Mouse (Mus musculus): Measurements from ENCODE around the gene Ly86. TPM values are rescaled to one million over a fixed set of nuclear protein-coding genes. Genes with fewer than 3 reads are reported as not detected.

Gene Ly86
- polyA plus RNA-seq, 1 experiment from 2014 or later = 11.9 TPM

DNA sequence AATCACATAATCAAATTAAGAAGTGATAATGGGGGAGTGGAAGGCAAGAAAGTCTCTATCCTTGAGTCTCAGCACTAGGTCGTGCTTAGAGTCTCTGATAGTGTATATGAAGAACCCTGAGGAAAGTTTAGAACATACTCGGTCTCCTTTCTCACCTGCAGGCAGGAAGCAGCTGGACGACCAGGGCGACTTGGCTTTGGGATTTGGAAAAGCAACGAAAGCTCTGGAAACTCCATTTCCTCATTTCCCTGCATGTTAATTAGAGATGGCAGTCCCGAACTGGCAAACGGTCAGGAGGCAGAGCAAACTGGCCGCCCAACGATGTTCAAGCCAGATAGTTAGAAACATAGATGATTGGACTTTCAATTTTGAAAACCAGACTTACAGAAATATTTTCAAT, 89.8 kb downstream of the Ly86 start:
- 14% methylated on average over 9 of the region's 9 CpGs for WGBS
- peak overlapping the region; percentile 56 for H3K9ac ChIP-seq
- H3K27ac ChIP-seq (ENCODE audit: low read depth) = peak overlapping the region; percentile 85

DNA sequence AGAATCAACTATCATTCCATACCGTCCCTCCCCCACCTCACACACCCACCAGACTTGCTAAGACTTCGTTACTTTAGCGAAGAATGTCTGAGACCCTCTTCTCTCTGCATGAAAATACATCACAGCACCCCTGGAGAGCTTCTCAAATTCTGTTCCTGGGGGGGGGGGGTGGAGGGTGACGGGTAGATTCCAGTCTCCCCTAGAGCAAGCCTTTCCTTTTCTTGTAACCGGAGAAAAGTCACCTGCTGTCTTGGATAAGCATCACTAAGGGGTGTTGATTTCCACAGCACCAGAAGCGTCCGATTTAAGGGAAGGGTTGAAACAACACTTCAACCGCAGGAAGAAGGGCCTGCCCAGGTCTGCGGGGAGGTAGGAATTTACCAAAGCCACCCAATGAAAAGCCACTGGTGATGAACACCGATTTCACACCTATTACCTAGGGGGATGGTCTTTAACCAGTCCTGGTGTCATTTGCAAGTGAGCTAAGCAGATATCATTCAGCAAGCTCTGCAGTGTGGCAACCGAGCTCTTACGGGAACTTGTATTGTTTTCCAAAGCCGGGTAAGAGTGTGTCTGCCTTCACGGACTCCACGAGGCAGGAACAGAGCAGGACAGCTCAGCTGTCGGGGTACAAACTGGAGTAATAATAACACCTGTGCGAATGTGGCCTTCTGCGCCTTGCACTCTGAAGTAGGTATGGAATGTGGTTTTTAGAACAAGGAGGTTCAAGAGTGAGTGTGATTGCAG, 91.4 kb downstream of the Ly86 start:
- ATAC-seq (ENCODE audit: insufficient read depth) (no peak), DNase-seq (no peak)
- no peak overlapping the region for H3K27ac ChIP-seq (ENCODE audit: low read depth)
- no peak for TF ChIP-seq CTCF (IDR thresholded peaks at IDR 0.05; ENCODE audit: low read depth)
- no peaks in the 10 kb centered on the region; the same call in 1 of the 2 replicates for H3K27me3 ChIP-seq (ENCODE audit: insufficient read depth, low read length)
- H3K4me1 ChIP-seq (ENCODE audit: insufficient read depth) = peaks cover 7% of the 10 kb centered on the region; the same call in 1 of the 2 replicates
- H3K36me3 ChIP-seq (ENCODE audit: insufficient read depth) = no peaks in the 10 kb centered on the region
- 21% methylated on average over 18 of the region's 18 CpGs for WGBS
- H3K9ac ChIP-seq = no peak overlapping the region
- H3K4me3 ChIP-seq (ENCODE audit: low read depth, low read length) = no peak overlapping the region
- H3K9me3 ChIP-seq (ENCODE audit: low read depth, low read length) = no peaks in the 10 kb centered on the region; the same call in 1 of the 2 replicates
- H3K4me2 ChIP-seq = no peak overlapping the region

More for the DNA sequence above, 89.8 kb downstream of the Ly86 start:
- no peak for TF ChIP-seq CTCF (IDR thresholded peaks at IDR 0.05; ENCODE audit: low read depth)
- no peaks in the 10 kb centered on the region; the same call in 1 of the 2 replicates for H3K9me3 ChIP-seq (ENCODE audit: low read depth, low read length)
- peak overlapping the region; percentile 39 for H3K4me3 ChIP-seq (ENCODE audit: low read depth, low read length)
- H3K4me1 ChIP-seq (ENCODE audit: insufficient read depth) = no peaks in the 10 kb centered on the region
- ATAC-seq (ENCODE audit: insufficient read depth) (no peak), DNase-seq (no peak)
- no peaks in the 10 kb centered on the region; the same call in 1 of the 2 replicates for H3K27me3 ChIP-seq (ENCODE audit: insufficient read depth, low read length)
- no peaks in the 10 kb centered on the region for H3K36me3 ChIP-seq (ENCODE audit: insufficient read depth)
- peak overlapping the region; percentile 80 for H3K4me2 ChIP-seq

GRCm38 (mm10) chr13:37438788-37439187, 93.8 kb downstream of the Ly86 start:
- TF ChIP-seq CTCF (IDR thresholded peaks at IDR 0.05; ENCODE audit: low read depth) = no peak
- Histone ChIP-seq H3K4me3 (ENCODE audit: low read depth, low read length) (no peak overlapping the region), H3K9ac (no peak overlapping the region), H3K9me3 (ENCODE audit: low read depth, low read length) (no peaks in the 10 kb centered on the region), H3K4me1 (ENCODE audit: insufficient read depth) (peaks cover 7% of the 10 kb centered on the region; the same call in 1 of the 2 replicates), H3K36me3 (ENCODE audit: insufficient read depth) (no peaks in the 10 kb centered on the region), H3K4me2 (no peak overlapping the region), H3K27me3 (ENCODE audit: insufficient read depth, low read length) (no peaks in the 10 kb centered on the region; the same call in 1 of the 2 replicates), H3K27ac (ENCODE audit: low read depth) (no peak overlapping the region)
- no peak for ATAC-seq (ENCODE audit: insufficient read depth)
- DNase-seq = no peak
- WGBS = 77% methylated on average over 4 of the region's 4 CpGs

DNA sequence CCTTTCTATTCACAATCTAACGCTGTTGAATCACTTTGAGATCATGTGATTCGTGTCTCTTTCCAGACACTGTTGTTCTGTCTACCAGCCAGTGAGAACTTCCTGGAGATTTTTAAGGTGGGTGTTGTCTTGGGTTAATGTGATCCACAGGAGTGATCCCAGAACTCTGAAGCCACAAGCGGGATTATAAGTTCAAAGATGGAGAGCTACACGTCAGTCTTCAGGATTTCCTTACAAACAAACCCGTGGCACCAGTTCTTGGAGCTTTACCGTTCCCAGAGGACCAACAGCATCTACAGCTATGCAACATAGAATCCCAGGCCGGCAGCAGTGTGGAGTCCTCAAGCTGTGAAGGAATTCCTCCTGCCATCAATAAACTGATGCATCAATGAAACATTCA, 94.5 kb downstream of the Ly86 start:
- Histone ChIP-seq H3K4me3 (ENCODE audit: low read depth, low read length) (no peak overlapping the region), H3K36me3 (ENCODE audit: insufficient read depth) (no peaks in the 10 kb centered on the region), H3K27ac (ENCODE audit: low read depth) (no peak overlapping the region), H3K4me1 (ENCODE audit: insufficient read depth) (peaks cover 7% of the 10 kb centered on the region; the same call in 1 of the 2 replicates), H3K4me2 (no peak overlapping the region), H3K9ac (no peak overlapping the region), H3K27me3 (ENCODE audit: insufficient read depth, low read length) (no peaks in the 10 kb centered on the region; the same call in 1 of the 2 replicates), H3K9me3 (ENCODE audit: low read depth, low read length) (no peaks in the 10 kb centered on the region)
- DNase-seq (no peak), ATAC-seq (ENCODE audit: insufficient read depth) (no peak)
- 59% methylated on average over 7 of the region's 7 CpGs for WGBS
- no peak for TF ChIP-seq CTCF (IDR thresholded peaks at IDR 0.05; ENCODE audit: low read depth)

GRCm38 (mm10) chr13:37439941-37440340, 94.9 kb downstream of the Ly86 start:
- DNase-seq (no peak), ATAC-seq (ENCODE audit: insufficient read depth) (0 out of 2 replicates have a peak, but pooled peaks have one; percentile 28)
- no peak overlapping the region for H3K27ac ChIP-seq (ENCODE audit: low read depth)
- H3K9me3 ChIP-seq (ENCODE audit: low read depth, low read length) = no peaks in the 10 kb centered on the region
- 74% methylated on average over 8 of the region's 8 CpGs for WGBS
- no peak overlapping the region for H3K4me3 ChIP-seq (ENCODE audit: low read depth, low read length)
- no peak for TF ChIP-seq CTCF (IDR thresholded peaks at IDR 0.05; ENCODE audit: low read depth)
- no peak overlapping the region for H3K4me2 ChIP-seq
- H3K9ac ChIP-seq = no peak overlapping the region
- no peaks in the 10 kb centered on the region; the same call in 1 of the 2 replicates for H3K27me3 ChIP-seq (ENCODE audit: insufficient read depth, low read length)
- H3K4me1 ChIP-seq (ENCODE audit: insufficient read depth) = peaks cover 7% of the 10 kb centered on the region; the same call in 1 of the 2 replicates
- no peaks in the 10 kb centered on the region for H3K36me3 ChIP-seq (ENCODE audit: insufficient read depth)

- WGBS = 52% methylated on average over 11 of the region's 11 CpGs
- 0 out of 2 replicates have a peak, but pooled peaks have one; percentile 29 for ATAC-seq (ENCODE audit: insufficient read depth)
These were observed 95.7 kb downstream of the Ly86 start for GRCm38 (mm10) chr13:37440593-37441307.

GRCm38 (mm10) chr13:37442058-37442457, 97.0 kb downstream of the Ly86 start:
- no peaks in the 10 kb centered on the region for H3K36me3 ChIP-seq (ENCODE audit: insufficient read depth)
- H3K4me3 ChIP-seq (ENCODE audit: low read depth, low read length) = no peak overlapping the region
- H3K27ac ChIP-seq (ENCODE audit: low read depth) = peak overlapping the region; percentile 48; the same call in 1 of the 2 replicates
- 20% methylated on average over 4 of the region's 4 CpGs for WGBS
- no peak for DNase-seq
- H3K27me3 ChIP-seq (ENCODE audit: insufficient read depth, low read length) = no peaks in the 10 kb centered on the region; the same call in 1 of the 2 replicates
- H3K4me2 ChIP-seq = no peak overlapping the region
- no peak for TF ChIP-seq CTCF (IDR thresholded peaks at IDR 0.05; ENCODE audit: low read depth)
- no peak overlapping the region for H3K9ac ChIP-seq
- ATAC-seq (ENCODE audit: insufficient read depth) = no peak
- H3K4me1 ChIP-seq (ENCODE audit: insufficient read depth) = peaks cover 7% of the 10 kb centered on the region; the same call in 1 of the 2 replicates
- H3K9me3 ChIP-seq (ENCODE audit: low read depth, low read length) = no peaks in the 10 kb centered on the region

More at GRCm38 (mm10) chr13:37440593-37441307, 95.7 kb downstream of the Ly86 start:
- DNase-seq = no peak
- H3K4me2 ChIP-seq = no peak overlapping the region
- no peaks in the 10 kb centered on the region for H3K9me3 ChIP-seq (ENCODE audit: low read depth, low read length)
- H3K9ac ChIP-seq = no peak overlapping the region
- no peaks in the 10 kb centered on the region; the same call in 1 of the 2 replicates for H3K27me3 ChIP-seq (ENCODE audit: insufficient read depth, low read length)
- no peaks in the 10 kb centered on the region for H3K36me3 ChIP-seq (ENCODE audit: insufficient read depth)
- no peak for TF ChIP-seq CTCF (IDR thresholded peaks at IDR 0.05; ENCODE audit: low read depth)
- H3K27ac ChIP-seq (ENCODE audit: low read depth) = peak overlapping the region; percentile 19; the same call in 1 of the 2 replicates
- no peak overlapping the region for H3K4me3 ChIP-seq (ENCODE audit: low read depth, low read length)
- H3K4me1 ChIP-seq (ENCODE audit: insufficient read depth) = peaks cover 7% of the 10 kb centered on the region; the same call in 1 of the 2 replicates

All from lung, embryonic 14.5 days (tissue).